In genomic region chr17:9169371-9169770, GRCm38 (mm10) we compare ENCODE assay signal across 8 mouse cellular contexts.
DNase-seq lines count a peak whose midpoint lies in the region; ATAC-seq and TF ChIP-seq lines count a peak whose summit lies in the region.

No protein-coding gene starts in this region.

- TF ChIP-seq POLR2A in CH12.LX (IDR thresholded peaks at IDR 0.05; ENCODE audit: low read depth, low read length) = no peak

- H3K36me3 ChIP-seq in CH12.LX (replicated peaks in 1 of 2; ENCODE audit: control insufficient read depth in 1 of 2, insufficient read depth in 1 of 2, low read length in 1 of 2) = no peaks in the 10 kb centered on the region
- no peaks in the 10 kb centered on the region for H3K36me3 ChIP-seq in liver, embryonic 14.5 days (replicated peaks; ENCODE audit: control insufficient read depth, insufficient read depth, low read depth)
- H3K36me3 ChIP-seq in neural tube, embryonic 13.5 days = no peaks in the 10 kb centered on the region

- no peak overlapping the region for H3K27ac ChIP-seq in CH12.LX (ENCODE audit: insufficient read depth, low read depth)
- H3K27ac ChIP-seq in liver, embryonic 14.5 days = no peak overlapping the region
- H3K27ac ChIP-seq in neural tube, embryonic 13.5 days (replicated peaks) = peak overlapping the region; percentile 95

- no peak overlapping the region for H3K9ac ChIP-seq in CH12.LX (ENCODE audit: insufficient read depth, low read depth)
- no peak overlapping the region for H3K9ac ChIP-seq in liver, embryonic 14.5 days (replicated peaks)
- 0 out of 2 replicates have a peak overlapping the region, but pooled peaks have one; percentile 32 for H3K9ac ChIP-seq in neural tube, embryonic 13.5 days

- dilution Hi-C loops in CH12.LX (cut with MboI; ENCODE audit: extremely low pct_ligation_motif_present, extremely low pct_unique_long_range_greater_than_20kb, low sequenced_read_pairs) = no loop called here

- no peak for TF ChIP-seq EP300 in CH12.LX (IDR thresholded peaks at IDR 0.05; ENCODE audit: low read length)
- no peak for TF ChIP-seq EP300 in liver, embryonic 14.5 days (IDR thresholded peaks at IDR 0.05; ENCODE audit: low read depth)

- no peak overlapping the region for H3K4me2 ChIP-seq in CH12.LX (ENCODE audit: insufficient read depth, low read depth, poor library complexity, severe bottlenecking)
- H3K4me2 ChIP-seq in liver, embryonic 14.5 days (ENCODE audit: low read depth) = no peak overlapping the region
- H3K4me2 ChIP-seq in neural tube, embryonic 13.5 days = peak overlapping the region; percentile 82

- no peaks in the 10 kb centered on the region for H3K79me2 ChIP-seq in CH12.LX (replicated peaks; ENCODE audit: control insufficient read depth, extremely low read depth, insufficient read depth, poor library complexity, severe bottlenecking)

- H3K27me3 ChIP-seq in CH12.LX (replicated peaks) = no peaks in the 10 kb centered on the region
- H3K27me3 ChIP-seq in liver, embryonic 14.5 days (ENCODE audit: control insufficient read depth, insufficient read depth, low read length) = no peaks in the 10 kb centered on the region
- no peaks in the 10 kb centered on the region for H3K27me3 ChIP-seq in neural tube, embryonic 13.5 days

- TF ChIP-seq CTCF in CH12.LX (conservative IDR thresholded peaks at IDR 0.05 in 1 of 2, IDR thresholded peaks at IDR 0.05 in 1 of 2; ENCODE audit: low read depth in 2 of 2, low read length in 2 of 2) = peak; percentile 66
- TF ChIP-seq CTCF in liver, embryonic 14.5 days (IDR thresholded peaks at IDR 0.05; ENCODE audit: low read depth) = peak; percentile 55

- ATAC-seq in liver, embryonic 14.5 days (ENCODE audit: insufficient read depth) = no peak
- no peak for ATAC-seq in neural tube, embryonic 13.5 days (ENCODE audit: low read depth)
- no peak for ATAC-seq in inflammation-experienced regulatory T-cells, adult 6 months

- in situ Hi-C loops in CH12.LX (cut with MboI; ENCODE audit: low pct_ligation_motif_present, low pct_unique_long_range_greater_than_20kb, low sequenced_read_pairs) = loop anchor here (10.0 kb wide), 1 partner anchor 135 kb away; no protein-coding TSS in a partner anchor

- peak; percentile 67 for TF ChIP-seq RAD21 in CH12.LX (IDR thresholded peaks at IDR 0.05; ENCODE audit: low read depth, low read length)

- H3K4me3 ChIP-seq in CH12.LX (replicated peaks in 1 of 3; ENCODE audit: low read depth in 2 of 3, low read length in 2 of 3, poor library complexity in 1 of 3) = no peak overlapping the region
- no peak overlapping the region for H3K4me3 ChIP-seq in liver, embryonic 14.5 days (ENCODE audit: insufficient read depth in 1 of 2, low read depth in 2 of 2, low read length in 2 of 2)
- no peak overlapping the region for H3K4me3 ChIP-seq in neural tube, embryonic 13.5 days

- DNase-seq in 416B (ENCODE audit: low read depth) = peak; percentile 70
- peak; percentile 48 for DNase-seq in CH12.LX (ENCODE audit: extremely low read depth)
- peak; percentile 74 for DNase-seq in cerebellum, adult 8-10 months
- DNase-seq in frontal cortex, postnatal 36 days (ENCODE audit: low spot score in 2 of 2) = peak; percentile 71 to 88
- peak; percentile 77 for DNase-seq in kidney, postnatal 10 days
- DNase-seq in liver, embryonic 14.5 days (ENCODE audit: low read depth in 3 of 3, low spot score in 3 of 3) = no peak

- no peaks in the 10 kb centered on the region for H3K9me3 ChIP-seq in CH12.LX (replicated peaks; ENCODE audit: low read length)
- H3K9me3 ChIP-seq in liver, embryonic 14.5 days (ENCODE audit: control insufficient read depth, low read length) = no peaks in the 10 kb centered on the region
- no peaks in the 10 kb centered on the region; the same call in 1 of the 2 replicates for H3K9me3 ChIP-seq in neural tube, embryonic 13.5 days

- 15% methylated on average over 11 of the region's 11 CpGs for WGBS in liver, embryonic 14.5 days (ENCODE audit: insufficient replicate concordance)
- WGBS in neural tube, embryonic 13.5 days = 14% methylated on average over 11 of the region's 11 CpGs

- peaks cover 0 to 17% of the 10 kb centered on the region in 2 experiments; a peak in 2 of 4 replicates for H3K4me1 ChIP-seq in CH12.LX (ENCODE audit: control insufficient read depth in 1 of 2, insufficient read depth in 2 of 2)
- peaks cover 0 to 2% of the 10 kb centered on the region in 2 experiments; a peak in 1 of 4 replicates for H3K4me1 ChIP-seq in liver, embryonic 14.5 days (replicated peaks; ENCODE audit: control insufficient read depth in 2 of 2, insufficient read depth in 2 of 2, low read length in 1 of 2)
- peaks cover 32% of the 10 kb centered on the region for H3K4me1 ChIP-seq in neural tube, embryonic 13.5 days (replicated peaks)

TF ChIP-seq in CH12.LX, 34 proteins besides CTCF, POLR2A, EP300 and RAD21:
- no peak for TF ChIP-seq PAX5 (IDR thresholded peaks at IDR 0.05; ENCODE audit: low read length)
- TF ChIP-seq USF1 (IDR thresholded peaks at IDR 0.05; ENCODE audit: low read depth, low read length) = no peak
- no peak for TF ChIP-seq NELFE (IDR thresholded peaks at IDR 0.05; ENCODE audit: low read depth, low read length)
- no peak for TF ChIP-seq MXI1 (IDR thresholded peaks at IDR 0.05; ENCODE audit: low read depth, low read length)
- TF ChIP-seq TBP (conservative IDR thresholded peaks at IDR 0.05; ENCODE audit: low read depth, low read length) = no peak
- no peak for TF ChIP-seq E2F4 (IDR thresholded peaks at IDR 0.05; ENCODE audit: insufficient replicate concordance, low read depth, low read length)
- no peak for TF ChIP-seq ZC3H11A (IDR thresholded peaks at IDR 0.05; ENCODE audit: low read depth, low read length)
- TF ChIP-seq MAFK (IDR thresholded peaks at IDR 0.05; ENCODE audit: insufficient replicate concordance, low read length) = no peak
- TF ChIP-seq ELF1 (IDR thresholded peaks at IDR 0.05; ENCODE audit: low read depth, low read length) = no peak
- no peak; the same call in 1 of the 2 replicates for TF ChIP-seq SMC3 (IDR thresholded peaks at IDR 0.05; ENCODE audit: low read depth, low read length)
- TF ChIP-seq SIN3A (IDR thresholded peaks at IDR 0.05; ENCODE audit: low read length) = no peak
- TF ChIP-seq MAZ (IDR thresholded peaks at IDR 0.05; ENCODE audit: low read depth, low read length) = no peak
- no peak for TF ChIP-seq CHD2 (IDR thresholded peaks at IDR 0.05; ENCODE audit: low read length)
- no peak for TF ChIP-seq POLR2AphosphoS2 (IDR thresholded peaks at IDR 0.05; ENCODE audit: low read depth, low read length)
- no peak for TF ChIP-seq MEF2A (IDR thresholded peaks at IDR 0.05; ENCODE audit: borderline replicate concordance, low read depth, low read length)
- no peak for TF ChIP-seq ETS1 (conservative IDR thresholded peaks at IDR 0.05; ENCODE audit: low read depth, low read length)
- no peak for TF ChIP-seq UBTF (IDR thresholded peaks at IDR 0.05; ENCODE audit: low read depth, low read length)
- TF ChIP-seq MAX (IDR thresholded peaks at IDR 0.05; ENCODE audit: low read length) = no peak

Comparison
In these comparisons a context has a peak if more than half of its experiments do, and no peak if none do; other contexts are left out.
1. DNase-seq: peak in 416B (single experiment), CH12.LX (single experiment), cerebellum, adult 8-10 months (single experiment), frontal cortex, postnatal 36 days (2 of 2) and kidney, postnatal 10 days (single experiment); none in liver, embryonic 14.5 days (0 of 3).